Mouse (Mus musculus): ENCODE measurements at regions not wholly inside any gene's neighbourhood (a gene's known extent, or its start where the extent isn't known, plus 50 kb on each side); places are given as distances from the start of the nearest gene placed in this dataset.
"Not testable (repeated sequence)": the region's sequence is repeated elsewhere in the genome, so short reads cannot be mapped to it uniquely, and the experiment has no call there.

DNA sequence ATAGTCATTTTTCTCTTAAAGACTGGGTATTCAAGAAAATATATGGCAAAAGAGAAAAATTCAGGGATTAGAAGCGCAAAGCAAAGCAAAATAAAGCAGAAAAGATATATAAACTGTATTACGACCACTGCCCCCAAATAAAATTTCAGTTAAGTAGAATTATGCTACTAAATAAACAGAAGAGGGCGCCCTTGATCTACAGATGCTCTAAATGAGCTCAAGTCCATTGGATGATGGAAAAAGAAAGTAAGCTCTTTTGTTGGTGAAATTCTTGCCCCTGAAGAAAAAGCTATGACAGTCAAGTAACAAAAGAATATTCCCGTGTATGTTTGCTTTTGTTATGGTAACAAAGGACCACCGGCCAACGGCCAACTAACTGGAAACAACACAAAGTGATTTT lies 165.5 kb upstream of the Stk26 start:
- no peak for DNase-seq

DNA sequence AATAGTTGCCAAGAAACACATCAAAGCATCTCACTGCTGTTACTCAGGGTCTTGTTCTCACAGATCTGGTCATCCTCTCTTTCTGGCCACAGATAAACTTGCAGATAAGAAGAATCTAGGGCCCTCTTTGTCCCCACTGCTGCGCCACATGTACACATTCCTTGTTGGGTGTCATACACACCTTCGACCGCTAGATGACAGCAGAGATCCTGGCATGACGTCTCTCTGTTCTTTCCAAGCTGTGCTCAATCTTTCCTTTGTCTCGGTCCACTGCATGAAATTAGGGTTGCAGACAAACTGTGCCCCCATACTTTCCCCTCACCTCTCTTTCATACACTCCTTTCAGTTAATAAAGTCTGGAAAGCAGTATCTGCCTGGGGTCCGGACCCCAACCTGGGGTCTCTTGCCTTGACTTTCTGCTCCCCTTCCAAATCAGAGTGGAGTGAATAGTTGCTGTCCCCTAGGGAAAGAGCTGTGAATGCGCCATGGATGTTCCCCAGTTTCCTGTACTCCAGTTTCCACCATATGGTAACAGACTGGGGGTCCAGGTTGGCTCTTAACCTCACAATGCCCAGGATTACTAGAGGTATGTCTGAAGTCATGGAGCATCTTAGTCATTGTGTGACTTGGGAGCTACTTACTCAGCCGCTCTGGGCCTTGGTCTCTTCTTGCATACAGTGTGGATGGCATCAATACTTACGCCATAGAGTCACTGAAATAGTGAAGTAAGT lies 182.8 kb upstream of the Stk26 start:
- peak; percentile 58 for DNase-seq

DNA sequence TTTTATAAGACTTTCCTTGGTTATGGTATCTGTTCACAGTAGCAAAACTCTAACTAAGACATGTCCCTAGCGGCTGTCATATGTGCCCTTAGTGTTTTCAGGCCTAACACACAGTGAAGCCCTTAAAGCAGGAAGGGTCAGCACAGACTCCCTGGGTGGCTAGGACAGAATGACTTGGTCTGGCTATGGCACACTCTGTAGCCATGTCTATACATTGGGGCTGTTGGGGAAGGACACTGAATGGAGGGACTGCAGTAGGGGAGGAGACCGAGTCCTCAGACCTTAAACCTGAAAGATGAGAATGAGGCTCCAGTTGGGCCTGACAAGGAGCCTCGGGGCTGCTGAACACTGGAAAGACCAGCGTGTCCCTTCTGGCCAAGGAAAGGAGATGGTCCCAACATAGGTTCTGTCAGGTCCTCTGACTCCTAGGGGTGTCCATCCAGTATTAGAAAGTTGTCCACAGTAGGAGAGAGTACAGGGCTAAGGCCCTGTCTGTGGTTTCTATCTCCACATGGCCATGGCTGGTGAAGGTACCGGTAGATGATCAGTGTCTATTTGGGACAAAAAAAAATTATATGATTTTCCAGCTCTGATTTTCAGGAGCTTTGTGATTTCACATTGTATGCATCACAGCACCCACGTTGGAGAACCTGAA lies 183.5 kb upstream of the Stk26 start:
- DNase-seq = no peak

DNA sequence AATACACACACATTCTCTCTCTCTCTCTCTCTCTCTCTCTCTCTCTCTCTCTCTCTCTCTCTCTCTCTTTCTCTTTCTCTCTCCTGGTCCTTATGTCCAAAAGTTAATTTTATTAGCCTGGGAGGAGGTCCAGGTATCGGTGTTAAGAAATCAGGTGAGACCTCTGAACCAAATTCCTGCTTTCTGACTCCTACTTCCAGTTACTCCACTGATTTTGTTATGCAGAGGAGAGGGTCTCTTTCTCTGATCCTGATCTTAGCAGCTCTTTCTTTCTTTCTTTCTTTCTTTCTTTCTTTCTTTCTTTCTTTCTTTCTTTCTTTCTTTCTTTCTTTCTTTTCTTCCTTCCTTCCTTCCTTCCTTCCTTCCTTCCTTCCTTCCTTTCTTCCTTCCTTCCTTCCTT lies 185.5 kb upstream of the Stk26 start:
- DNase-seq = not testable (repeated sequence)

DNA sequence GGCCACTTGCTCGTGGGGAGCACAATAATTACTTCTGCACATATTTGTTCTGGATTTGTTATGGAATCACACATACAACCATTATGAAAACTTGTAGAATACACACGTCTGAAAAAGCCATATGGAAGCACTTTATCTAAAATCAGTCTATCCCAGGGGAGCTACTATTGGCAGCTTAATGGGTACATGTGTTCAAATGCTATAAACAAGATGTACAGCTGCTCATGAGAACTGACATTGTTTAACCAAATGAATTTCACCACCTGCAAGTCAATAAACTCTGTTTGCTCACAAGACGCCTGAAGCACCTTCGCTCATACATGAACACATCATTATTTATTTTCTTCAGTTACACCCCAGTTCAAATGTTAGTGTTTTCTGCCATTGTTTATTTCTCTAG lies 199.5 kb upstream of the Stk26 start:
- DNase-seq = no peak

DNA sequence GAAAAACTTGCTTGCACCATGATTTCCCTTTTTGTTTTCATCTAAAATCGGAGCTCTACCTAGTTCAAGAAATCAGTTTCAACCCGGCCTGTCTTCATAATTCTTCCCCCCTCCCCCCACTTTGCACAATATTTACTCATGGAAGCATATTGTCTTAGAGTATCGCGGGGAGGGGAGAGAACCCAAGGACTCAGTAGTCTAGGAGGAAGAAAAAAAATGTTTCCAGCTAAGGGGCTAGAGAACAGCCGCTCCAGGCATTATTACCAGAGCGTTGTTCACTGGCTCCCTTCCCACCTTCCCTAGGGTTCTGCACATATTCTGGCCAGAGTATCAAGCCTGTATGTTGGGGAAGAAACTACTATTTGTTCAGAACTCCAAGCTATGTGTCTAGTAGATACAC lies 205.2 kb upstream of the Stk26 start:
- no peak for DNase-seq

DNA sequence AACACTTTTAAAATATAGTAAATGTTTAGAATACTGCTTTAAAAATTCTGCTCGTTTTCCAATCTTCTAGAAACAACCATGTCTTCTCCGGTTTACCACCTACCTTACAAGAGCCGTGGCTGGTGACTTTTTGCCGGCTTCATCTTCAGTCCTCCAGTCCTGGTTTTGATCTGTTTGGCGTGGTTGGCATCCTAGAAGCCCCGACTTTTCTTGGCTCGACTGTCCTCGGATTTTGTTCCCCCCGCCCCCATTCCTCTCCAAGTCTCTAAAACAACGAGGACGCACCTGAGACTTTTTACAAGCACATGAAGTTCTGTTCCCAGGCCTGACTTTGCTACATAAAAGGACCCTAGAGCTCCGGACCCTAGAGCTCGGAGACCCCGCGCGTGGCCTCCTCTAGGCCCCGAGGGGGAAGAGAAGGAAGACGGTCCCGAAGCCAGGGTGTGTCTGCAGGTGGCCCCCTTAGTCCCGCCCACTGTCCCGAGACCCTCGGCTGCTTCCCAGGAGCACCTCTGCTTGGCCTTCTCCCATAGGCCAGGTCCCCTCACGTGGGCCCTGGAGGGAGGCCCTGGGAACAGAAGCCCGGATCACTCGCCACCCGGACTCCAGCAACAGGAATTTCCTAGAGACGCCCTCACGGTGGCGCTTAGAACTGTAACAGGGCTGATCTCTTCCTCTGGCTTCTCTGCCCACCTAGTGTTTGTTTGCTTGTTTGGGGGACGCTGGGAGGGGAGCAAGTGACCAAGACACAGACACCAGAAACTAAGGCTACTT lies 205.8 kb upstream of the Stk26 start:
- DNase-seq = peak; percentile 64

DNA sequence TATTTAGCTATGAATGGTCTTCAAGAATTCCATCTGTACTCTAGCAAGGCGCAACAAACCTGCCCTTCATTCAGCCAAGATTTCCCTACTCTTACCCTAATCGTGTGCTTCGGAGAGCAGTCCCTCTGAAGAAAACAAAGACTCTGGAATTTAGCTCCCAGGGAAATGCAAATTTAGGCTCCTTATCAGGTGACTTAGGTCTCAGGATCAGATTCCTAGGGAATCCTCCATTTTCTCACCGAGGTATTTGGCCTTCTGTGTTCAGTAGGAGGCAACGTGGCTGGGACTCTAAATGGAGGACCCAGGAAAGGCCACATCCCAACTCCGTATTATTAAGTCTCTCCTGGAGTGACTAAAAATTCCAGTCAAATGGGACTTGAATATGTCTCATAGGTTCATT lies 204.2 kb upstream of the Olfr1324 start:
- no peak for DNase-seq

DNA sequence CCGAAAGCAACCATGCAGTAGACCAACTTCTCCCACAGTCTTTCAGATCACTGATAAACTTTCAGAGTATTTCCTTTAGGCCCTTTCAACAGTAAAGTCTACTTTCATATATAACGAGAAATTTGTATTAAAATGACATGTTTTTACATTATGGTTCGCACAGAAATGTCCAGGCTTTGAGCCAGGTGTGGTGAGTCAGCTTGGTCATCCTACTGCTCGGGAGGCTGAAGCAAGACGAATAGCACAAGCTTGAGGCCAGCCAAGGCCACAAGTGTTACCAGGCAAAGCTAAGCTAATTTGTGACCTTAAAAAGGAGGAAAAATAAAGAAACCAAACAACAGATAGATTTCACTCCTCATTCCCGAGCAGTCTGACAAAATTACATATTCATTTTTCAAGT lies 197.0 kb upstream of the Olfr1324 start:
- no peak for DNase-seq

DNA sequence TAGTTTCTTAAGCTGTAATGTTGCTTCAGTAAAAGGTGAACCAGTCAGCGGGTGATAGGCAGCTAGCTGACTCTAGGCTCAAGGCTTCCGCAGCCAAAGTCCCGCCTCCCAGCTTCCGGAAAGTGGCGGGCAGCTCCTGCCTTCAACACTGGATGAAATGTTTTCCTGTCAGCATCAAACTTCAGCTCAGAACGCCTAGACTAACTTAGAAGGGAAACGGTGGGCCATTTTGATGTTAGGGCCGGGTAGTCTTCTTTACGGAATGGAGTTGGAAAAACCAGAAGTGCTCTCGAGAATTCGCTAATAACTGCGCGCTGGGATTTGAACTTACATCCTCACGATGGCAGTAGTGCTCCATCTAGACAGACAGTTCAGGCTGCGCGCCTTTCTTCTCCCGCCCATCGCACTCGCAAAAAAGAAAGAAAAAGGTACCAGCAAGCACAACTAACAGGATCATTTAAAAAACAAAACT lies 194.7 kb upstream of the Olfr1324 start:
- DNase-seq = no peak

DNA sequence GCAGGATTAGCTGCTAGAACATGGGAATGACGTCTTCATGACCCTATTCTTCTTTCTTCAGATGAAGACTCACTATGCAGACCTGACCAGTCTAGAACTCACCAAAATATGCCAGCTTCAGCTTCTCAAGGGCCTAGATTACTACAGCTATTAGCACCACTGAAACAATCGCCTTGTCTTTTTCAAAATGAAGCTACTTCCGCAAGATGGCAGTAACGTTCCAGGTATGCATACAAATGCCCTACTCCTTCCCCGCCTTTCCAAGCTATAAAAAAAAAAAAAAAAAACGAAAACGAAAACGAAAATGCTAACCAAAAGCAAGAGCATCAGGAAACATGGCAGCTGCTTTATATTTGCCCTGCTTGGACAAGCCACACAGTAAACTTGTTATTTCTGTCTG lies 192.6 kb upstream of the Olfr1324 start:
- DNase-seq = no peak

DNA sequence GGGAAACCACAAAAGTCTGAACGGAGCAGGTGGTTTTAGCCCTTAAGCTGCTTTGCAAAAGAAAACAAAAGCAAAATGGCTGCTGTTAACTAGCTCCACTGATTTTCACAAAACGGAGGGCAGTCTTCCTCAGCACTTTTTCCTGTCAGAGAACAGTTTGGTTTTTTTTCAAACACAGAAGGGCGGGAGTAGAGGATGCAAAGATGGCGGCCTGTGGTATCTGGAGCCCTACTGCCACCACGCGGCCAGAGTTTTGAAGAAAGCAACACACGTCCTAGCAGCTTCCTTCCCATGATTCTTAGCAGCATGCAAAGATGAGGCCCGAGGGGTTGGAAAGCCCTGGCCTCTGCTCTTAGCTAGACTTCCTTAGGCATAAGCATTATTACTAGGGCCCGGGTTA lies 191.6 kb upstream of the Olfr1324 start:
- DNase-seq = no peak

DNA sequence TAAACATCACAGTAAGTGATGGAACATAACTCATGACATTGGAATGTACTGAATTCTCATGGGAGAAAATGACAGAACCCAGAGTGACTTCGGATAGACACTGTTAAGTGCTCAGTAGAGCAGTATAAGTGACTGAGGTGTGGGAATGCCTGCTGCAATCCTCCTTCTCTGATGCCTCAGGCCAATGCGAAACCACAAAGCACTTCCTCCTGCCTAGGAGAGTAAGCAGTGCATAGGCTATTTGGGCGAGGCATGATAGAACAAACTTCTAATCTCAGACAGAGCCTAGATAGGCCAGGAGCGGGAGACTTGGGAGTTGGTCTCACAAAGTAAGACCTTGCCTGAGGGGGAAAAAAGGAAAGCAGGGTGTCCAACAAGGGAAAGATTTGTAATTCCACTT lies 190.6 kb upstream of the Olfr1324 start:
- DNase-seq = no peak

DNA sequence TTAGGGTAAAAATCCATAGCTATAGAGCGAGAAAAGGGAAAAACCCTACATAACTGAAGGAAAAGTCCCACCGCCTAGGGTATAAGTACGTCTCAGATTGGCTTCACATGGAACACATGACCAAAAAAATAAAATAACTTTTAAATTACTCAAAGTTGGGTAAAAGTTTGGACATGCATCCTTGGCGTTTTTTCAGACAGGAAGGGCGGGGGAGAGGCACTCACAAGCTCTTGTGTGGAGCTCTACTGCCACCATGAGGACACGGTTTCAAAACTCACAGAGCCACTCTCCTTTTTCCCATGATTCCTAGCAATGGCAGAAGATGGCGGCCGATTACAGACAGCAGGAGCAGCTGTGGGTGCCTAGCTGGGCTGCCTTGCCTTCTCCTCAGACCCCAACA lies 188.6 kb upstream of the Olfr1324 start:
- DNase-seq = not testable (repeated sequence)

DNA sequence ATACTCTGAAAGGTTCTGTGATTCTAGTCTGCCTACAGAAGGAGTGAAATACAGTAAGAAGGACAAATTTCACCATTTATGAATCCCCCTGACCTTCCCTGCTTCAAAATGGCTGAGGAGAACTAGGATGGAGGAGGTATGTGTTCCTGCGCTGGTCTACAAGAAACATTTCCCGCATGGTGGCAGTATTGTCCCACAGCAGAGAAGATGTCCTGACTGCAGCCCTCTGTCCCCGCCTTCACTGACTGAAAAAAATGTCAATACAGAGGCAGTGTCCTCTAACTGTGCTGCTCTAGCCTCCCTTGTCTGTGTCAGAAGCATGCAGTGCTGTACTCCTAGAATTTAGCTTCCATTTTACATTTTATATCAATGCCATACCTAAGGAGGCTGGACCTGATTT lies 186.6 kb upstream of the Olfr1324 start:
- not testable (repeated sequence) for DNase-seq

DNA sequence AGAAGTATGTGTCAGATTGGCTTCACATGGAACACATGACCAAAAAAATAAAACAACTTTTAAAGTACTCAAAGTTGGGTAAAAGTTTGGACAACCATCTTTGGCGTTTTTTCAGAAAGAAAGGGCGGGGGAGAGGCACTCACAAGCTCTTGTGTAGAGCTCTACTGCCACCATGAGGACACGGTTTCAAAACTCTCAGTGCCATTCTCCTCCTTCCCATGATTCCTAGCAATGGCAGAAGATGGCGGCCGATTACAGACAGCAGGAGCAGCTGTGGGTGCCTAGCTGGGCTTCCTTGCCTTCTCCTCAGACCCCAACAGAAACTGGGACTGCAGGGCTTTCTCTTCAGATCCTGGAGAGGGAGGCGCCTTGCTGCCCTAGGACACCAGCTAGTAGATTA lies 186.1 kb upstream of the Olfr1324 start:
- not testable (repeated sequence) for DNase-seq

DNA sequence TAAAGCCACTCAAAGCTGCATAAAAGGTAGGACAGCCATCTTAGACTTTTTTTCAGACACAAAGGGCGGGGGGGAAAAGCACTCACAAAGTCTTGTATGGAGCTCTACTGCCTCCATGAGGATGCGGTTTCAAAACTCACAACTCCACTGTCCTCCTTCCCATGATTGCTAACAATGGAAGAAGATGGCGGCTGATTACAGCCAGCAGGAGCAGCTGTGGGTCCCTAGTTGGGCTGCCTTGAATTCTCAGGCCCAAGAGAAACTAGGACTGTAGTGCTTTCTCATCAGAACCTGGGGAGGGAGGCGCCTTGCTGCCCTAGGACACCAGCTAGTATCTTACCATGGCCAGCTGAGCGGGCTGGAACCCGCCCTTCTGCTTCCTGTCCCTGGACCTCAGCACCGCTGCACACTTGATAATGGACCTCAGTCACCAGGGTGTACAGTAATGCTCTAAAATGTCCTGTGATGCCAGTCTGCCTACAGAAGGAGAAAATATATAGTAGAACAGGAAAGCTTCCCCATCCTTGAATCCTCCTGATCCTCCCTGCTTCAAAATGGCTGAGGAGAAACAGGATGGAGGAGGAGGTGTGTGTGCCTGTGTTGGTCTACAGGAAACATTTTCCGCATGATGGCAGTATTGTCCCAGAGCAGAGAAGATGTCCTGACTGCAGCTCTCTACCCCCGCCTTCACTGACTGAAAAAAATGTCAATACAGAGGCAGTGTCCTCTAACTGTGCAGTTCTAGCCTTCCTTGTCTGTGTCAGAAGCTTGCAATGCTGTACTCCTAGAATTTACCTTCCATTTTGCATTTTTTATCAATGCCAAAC lies 183.7 kb upstream of the Olfr1324 start:
- no peak for DNase-seq

DNA sequence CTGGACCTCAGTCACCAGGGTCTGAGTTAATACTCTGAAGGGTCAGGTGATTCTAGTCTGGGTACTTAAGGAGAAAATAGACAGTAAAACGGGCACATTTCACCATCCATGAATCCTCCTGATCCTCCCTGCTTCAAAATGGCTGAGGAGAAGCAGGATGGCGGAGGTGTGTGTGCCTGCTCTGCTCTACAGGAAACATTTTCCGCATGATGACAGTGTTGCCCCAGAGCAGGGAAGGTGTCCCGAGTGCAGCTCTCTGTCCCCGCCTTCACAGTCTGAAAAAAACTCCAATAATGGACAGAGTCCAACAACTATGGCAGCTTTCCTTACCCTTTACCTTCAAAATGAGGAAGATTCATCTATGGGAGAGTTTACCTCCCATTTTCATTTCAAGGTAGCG lies 179.8 kb upstream of the Olfr1324 start:
- DNase-seq = not testable (repeated sequence)

DNA sequence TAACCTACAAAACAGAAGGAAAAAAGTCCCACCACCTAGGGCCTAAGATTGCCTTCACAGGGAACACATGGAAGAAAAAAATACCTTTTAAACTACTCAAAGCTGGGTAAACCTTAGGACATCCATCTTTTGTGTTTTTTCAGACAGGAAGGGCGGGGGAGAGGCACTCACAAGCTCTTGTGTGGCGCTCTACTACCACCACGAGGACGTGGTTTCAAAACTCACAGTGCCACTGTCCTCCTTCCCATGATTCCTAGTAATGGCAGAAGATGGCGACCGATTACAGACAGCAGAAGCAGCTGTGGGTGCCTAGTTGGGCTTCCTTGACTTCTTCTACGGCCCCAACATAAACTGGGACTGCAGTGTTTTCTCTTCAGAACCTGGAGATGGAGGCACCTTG lies 179.3 kb upstream of the Olfr1324 start:
- DNase-seq = no peak

DNA sequence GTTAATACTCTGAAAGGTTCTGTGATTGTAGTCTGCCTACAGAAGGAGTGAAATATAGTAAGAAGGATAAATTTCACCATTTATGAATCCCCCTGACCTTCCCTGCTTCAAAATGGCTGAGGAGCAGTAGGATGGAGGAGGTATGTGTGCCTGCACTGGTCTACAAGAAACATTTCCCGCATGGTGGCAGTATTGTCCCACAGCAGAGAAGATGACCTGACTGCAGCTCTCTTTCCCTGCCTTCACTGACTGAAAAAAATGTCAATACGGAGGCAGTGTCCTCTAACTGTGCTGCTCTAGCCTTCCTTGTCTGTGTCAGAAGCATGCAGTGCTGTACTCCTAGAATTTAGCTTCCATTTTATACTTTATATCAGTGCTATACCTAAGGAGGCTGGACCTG lies 177.2 kb upstream of the Olfr1324 start:
- not testable (repeated sequence) for DNase-seq

DNA sequence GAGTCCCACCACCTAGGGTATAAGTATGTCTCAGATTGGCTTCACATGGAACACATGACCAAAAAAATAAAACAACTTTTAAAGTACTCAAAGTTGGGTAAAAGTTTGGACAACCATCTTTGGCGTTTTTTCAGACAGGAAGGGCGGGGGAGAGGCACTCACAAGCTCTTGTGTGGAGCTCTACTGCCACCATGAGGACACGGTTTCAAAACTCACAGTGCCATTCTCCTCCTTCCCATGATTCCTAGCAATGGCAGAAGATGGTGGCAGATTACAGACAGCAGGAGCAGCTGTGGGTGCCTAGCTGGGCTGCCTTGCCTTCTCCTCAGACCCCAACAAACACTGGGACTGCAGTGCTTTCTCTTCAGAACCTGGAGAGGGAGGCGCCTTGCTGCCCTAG lies 176.7 kb upstream of the Olfr1324 start:
- not testable (repeated sequence) for DNase-seq

DNA sequence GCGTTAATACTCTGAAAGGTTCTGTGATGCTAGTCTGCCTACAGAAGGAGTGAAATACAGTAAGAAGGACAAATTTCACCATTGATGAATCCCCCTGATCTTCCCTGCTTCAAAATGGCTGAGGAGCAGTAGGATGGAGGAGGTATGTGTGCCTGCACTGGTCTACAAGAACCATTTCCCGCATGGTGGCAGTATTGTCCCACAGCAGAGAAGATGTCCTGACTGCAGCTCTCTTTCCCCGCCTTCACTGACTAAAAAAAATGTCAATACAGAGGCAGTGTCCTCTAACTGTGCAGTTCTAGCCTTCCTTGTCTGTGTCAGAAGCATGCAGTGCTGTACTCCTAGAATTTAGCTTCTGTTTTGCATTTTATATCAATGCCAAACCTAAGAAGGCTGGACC lies 174.6 kb upstream of the Olfr1324 start:
- not testable (repeated sequence) for DNase-seq

DNA sequence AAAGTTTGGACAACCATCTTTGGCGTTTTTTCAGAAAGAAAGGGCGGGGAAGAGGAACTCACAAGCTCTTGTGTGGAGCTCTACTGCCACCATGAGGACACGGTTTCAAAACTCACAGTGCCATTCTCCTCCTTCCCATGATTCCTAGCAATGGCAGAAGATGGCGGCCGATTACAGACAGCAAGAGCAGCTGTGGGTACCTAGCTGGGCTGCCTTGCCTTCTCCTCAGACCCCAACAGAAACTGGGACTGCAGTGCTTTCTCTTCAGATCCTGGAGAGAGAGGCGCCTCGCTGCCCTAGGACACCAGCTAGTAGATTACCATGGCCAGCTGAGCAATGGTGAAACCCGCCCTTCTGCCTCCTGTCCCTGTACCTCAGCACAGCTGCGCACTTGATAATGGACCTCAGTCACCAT lies 174.2 kb upstream of the Olfr1324 start:
- not testable (repeated sequence) for DNase-seq
